Mouse (Mus musculus) neural tube, embryonic 12.5 days (tissue): ENCODE measurements around the gene Zranb3. TPM values are rescaled to one million over a fixed set of nuclear protein-coding genes. Genes with fewer than 3 reads are reported as not detected.
A peak's percentile ranks its signal among the peaks of the same experiment; 100 is the strongest.

Source experiments
- ATAC-seq: fragments of 200-750 bp; cut with Nextera tagmentation; 2 replicates; pipeline ENCODE4 v1.8.0; 2017; ENCODE audit warnings: low read depth, mild to moderate bottlenecking, moderate TSS enrichment, moderate library complexity; ENCODE audit not compliant: low FRiP score
- H3K27ac ChIP-seq: fragments of 300-500 bp; sonication (generic); 2 replicates; pipeline ENCODE4 v1.5.1; 2016
- H3K27me3 ChIP-seq: fragments of 300-500 bp; sonication (generic); replicated peaks from 2 replicates; pipeline ENCODE4 v1.6.1; 2016; ENCODE audit warnings: mild to moderate bottlenecking
- H3K36me3 ChIP-seq: fragments of 300-500 bp; sonication (generic); 2 replicates; pipeline ENCODE4 v1.6.1; 2016; ENCODE audit warnings: mild to moderate bottlenecking
- H3K4me1 ChIP-seq: fragments of 300-500 bp; sonication (generic); 2 replicates; pipeline ENCODE4 v1.6.1; 2016
- H3K4me2 ChIP-seq: fragments of 300-500 bp; sonication (generic); replicated peaks from 2 replicates; pipeline ENCODE4 v1.6.1; 2016; ENCODE audit warnings: mild to moderate bottlenecking
- H3K4me3 ChIP-seq: fragments of 300-500 bp; sonication (generic); 2 replicates; pipeline ENCODE4 v1.5.1; 2016
- H3K9ac ChIP-seq: fragments of 300-500 bp; sonication (generic); 2 replicates; pipeline ENCODE4 v1.6.1; 2016; ENCODE audit warnings: mild to moderate bottlenecking
- H3K9me3 ChIP-seq: fragments of 300-500 bp; sonication (generic); 2 replicates; pipeline ENCODE4 v1.6.1; 2016; ENCODE audit warnings: mild to moderate bottlenecking
- WGBS: fragments of 180-500 bp; shearing (Covaris S2); methylation state at CpG from one replicate; pipeline ENCODE4 v1.1.7; 2016; 5-methylcytosine and 5-hydroxymethylcytosine counted together
- polyA plus RNA-seq: library from polyadenylated mRNA; unstranded; fragments of >200 nt; fragmentation: Nextera tagmentation; extraction: Ambion mirVana; gene quantifications from 2 replicates; pipeline ENCODE4 v1.2.1, GENCODE M21; 2016

Zranb3 gene
- polyA plus RNA-seq, 1 experiment from 2014 or later: 8.4 TPM

DNA sequence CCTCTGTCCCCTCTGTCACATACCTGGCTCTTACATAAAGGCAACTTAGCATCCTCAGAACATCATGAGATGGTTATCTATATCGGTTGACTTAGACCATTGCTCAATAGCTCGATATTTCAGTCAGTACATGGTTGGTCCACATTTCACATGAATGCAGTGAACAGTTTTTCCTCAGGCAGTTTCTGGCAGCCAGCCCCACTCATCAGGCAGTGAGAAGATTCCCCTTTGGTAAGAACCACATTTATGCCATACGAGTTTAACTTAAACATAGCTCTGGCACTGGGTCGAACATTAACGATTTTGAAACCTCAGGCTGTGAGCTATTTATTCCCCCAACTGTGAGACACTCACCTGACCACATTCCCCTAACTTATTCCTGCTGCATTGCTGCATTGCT, 154.1 kb downstream of the Zranb3 start:
- Histone ChIP-seq H3K36me3 (peaks cover 21% of the 10 kb centered on the region), H3K27ac (no peak overlapping the region), H3K9ac (no peak overlapping the region), H3K9me3 (peaks cover 3% of the 10 kb centered on the region), H3K27me3 (no peaks in the 10 kb centered on the region), H3K4me2 (no peak overlapping the region), H3K4me1 (no peaks in the 10 kb centered on the region), H3K4me3 (no peak overlapping the region)
- WGBS: 95% methylated on average over 5 of the region's 5 CpGs
- ATAC-seq: no peak

DNA sequence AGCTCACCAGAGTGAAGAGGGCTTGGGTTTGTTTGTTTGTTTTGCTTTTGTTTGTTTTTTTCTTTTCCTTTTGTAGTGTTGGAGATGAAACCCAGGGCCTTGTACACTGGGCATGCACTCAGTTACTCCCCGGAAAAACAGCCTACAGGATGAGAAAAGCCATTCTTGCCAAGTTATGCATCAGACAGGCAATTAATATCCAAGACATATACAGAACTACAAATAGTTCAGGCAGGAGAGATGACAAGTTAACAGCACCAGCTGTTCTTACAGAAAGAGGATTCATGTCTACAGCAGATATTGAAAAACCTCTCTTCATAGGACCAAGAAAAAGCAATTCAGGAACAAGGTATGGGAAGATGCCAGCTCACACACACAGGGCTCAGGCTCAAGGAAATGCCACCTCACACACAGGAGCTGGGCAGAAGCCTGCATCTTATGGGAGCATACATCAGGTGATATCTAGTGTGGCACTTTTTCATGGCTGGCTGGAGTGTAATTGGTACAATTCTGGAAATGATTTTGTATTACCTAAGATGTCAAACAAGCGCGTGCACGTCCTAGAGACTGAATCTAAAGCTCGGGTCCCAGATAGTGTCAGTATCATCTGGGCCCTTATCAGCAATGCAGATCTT, 156.1 kb downstream of the Zranb3 start:
- 89% methylated on average over 5 of the region's 5 CpGs for WGBS
- Histone ChIP-seq H3K9me3 (peaks cover 3% of the 10 kb centered on the region), H3K27ac (no peak overlapping the region), H3K4me1 (no peaks in the 10 kb centered on the region), H3K4me2 (no peak overlapping the region), H3K27me3 (no peaks in the 10 kb centered on the region), H3K4me3 (no peak overlapping the region), H3K9ac (no peak overlapping the region), H3K36me3 (peaks cover 39% of the 10 kb centered on the region)
- no peak for ATAC-seq

DNA sequence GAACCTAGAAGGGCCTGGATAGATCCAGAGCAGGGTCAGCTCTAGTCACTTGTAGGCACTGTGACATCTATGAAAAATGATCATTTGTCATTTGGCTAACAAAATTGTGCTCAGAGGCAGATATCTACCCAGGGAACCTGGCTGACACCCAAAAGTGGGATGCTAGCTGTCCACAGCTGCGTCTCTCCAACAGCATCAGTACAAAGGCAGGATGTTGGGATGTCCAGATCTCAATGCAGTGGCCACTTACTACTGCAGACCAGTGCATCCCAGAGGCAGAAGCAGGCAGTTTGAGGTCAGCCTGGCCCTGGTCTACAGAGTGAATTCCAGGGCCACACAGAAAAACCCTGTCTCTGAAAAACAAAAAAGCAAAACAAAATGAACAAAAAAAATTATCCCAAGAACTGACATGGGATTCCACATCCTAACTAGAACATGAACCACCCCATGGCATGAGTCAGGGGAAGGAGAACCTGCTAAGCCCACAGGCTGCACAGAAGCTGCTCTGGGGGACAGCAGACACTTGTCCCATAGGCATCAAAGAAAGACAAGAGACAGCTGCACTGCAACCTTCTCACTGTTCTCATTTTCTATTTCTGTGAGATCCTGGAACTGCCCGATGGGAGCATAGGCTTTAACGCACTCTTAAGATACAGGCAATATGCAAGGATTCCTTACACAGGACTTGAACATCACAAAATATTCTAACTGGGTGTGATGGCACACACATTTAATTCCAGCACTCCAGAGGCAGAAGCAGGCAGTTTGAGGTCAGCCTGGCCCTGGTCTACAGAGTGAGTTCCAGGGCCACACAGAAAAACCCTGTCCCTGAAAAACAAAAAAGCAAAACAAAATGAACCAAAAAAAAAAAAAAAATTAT, 156.9 kb downstream of the Zranb3 start:
- Histone ChIP-seq H3K27ac (no peak overlapping the region), H3K36me3 (peaks cover 46% of the 10 kb centered on the region), H3K9me3 (peaks cover 3% of the 10 kb centered on the region), H3K27me3 (no peaks in the 10 kb centered on the region), H3K4me2 (no peak overlapping the region), H3K4me1 (no peaks in the 10 kb centered on the region), H3K4me3 (no peak overlapping the region), H3K9ac (no peak overlapping the region)
- no peak for ATAC-seq
- 95% methylated on average over 3 of the region's 3 CpGs for WGBS

DNA sequence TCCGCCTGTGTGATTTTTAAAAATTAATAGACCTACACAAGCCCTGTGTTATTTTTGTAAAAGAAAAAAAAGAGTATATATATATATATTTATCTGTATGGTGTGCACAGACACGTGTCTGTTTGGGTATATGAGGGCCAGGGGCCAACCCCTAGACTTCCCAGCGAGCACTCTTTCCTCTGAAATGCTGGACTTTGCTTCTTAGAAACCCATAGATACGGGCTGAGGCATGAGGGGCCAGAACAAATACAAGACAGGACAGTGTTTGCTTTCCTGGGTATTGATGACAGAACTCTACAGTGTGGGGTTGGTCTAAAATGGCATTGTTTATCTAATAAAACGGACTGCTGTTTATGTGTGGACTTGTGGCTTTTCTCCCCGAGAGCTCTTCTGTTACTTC, 159.3 kb downstream of the Zranb3 start:
- H3K9me3 ChIP-seq: peaks cover 3% of the 10 kb centered on the region
- H3K4me3 ChIP-seq: no peak overlapping the region
- H3K4me2 ChIP-seq: no peak overlapping the region
- 88% methylated on average over 6 of the region's 6 CpGs for WGBS
- no peaks in the 10 kb centered on the region for H3K4me1 ChIP-seq
- H3K9ac ChIP-seq: no peak overlapping the region
- no peak overlapping the region for H3K27ac ChIP-seq
- no peak for ATAC-seq
- peaks cover 70% of the 10 kb centered on the region for H3K36me3 ChIP-seq
- no peaks in the 10 kb centered on the region for H3K27me3 ChIP-seq

DNA sequence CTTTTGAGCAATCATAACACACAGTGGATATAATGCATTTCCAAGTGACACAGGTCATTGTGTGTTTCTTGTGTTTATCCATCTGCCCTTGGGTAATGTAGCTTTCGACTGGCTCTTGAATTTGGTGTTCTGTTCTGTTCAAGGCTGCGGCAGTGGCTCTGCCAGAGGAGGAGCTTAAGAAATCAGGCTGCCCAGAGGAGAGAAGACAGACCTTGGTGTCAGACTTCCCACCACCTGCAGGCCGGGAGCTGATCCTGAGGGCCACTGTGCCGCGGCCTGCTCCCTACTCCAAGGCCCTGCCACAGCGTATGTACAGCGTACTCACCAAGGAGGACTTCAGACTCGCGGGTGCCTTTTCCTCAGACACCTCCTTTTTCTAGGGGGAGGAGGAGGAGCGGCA, 160.6 kb downstream of the Zranb3 start:
- ATAC-seq: no peak
- Histone ChIP-seq H3K27me3 (no peaks in the 10 kb centered on the region), H3K4me3 (no peak overlapping the region), H3K9ac (no peak overlapping the region), H3K4me1 (no peaks in the 10 kb centered on the region), H3K9me3 (no peaks in the 10 kb centered on the region), H3K4me2 (no peak overlapping the region), H3K36me3 (peaks cover 77% of the 10 kb centered on the region), H3K27ac (no peak overlapping the region)
- 96% methylated on average over 10 of the region's 10 CpGs for WGBS

DNA sequence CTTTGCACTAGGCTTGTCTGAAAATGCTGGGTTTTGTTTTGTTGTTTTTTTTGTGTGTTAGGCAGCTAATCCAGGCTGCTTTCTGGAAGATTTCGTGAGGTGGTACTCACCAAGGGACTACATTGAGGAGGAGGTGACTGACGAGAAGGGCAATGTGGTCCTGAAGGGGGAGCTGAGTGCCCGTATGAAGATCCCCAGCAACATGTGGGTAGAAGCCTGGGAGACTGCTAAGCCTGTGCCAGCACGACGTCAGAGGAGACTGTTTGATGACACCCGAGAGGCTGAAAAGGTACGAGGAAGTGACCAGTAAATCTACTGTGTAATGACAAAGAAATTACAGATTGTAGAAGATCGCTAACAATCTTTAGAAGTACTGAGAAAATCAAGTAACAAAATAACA, 165.6 kb downstream of the Zranb3 start:
- WGBS: 84% methylated on average over 8 of the region's 8 CpGs
- no peak overlapping the region for H3K27ac ChIP-seq

DNA sequence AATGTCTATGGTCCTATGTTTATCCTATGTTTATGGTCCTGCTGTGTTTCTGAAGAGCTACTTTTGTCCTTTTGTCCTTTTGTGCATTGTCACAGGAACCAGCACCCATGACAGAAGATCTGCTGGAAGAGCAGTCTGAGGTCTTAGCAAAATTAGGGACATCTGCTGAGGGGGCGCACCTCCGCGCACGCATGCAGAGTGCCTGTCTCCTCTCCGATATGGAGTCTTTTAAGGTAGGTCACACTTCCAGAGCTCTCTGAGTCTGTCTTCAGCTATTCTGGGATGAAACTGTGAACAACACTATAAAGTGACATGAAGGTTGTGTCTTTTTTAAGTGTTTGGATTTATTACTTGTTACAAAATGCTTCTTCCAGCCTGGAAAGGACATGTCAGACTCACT, 168.5 kb downstream of the Zranb3 start:
- WGBS: 94% methylated on average over 5 of the region's 5 CpGs
- Histone ChIP-seq H3K36me3 (peaks cover 58% of the 10 kb centered on the region), H3K4me3 (no peak overlapping the region), H3K9me3 (no peaks in the 10 kb centered on the region), H3K4me1 (no peaks in the 10 kb centered on the region), H3K4me2 (no peak overlapping the region), H3K27me3 (no peaks in the 10 kb centered on the region), H3K27ac (no peak overlapping the region), H3K9ac (no peak overlapping the region)
- ATAC-seq: no peak

More for the DNA sequence above, 165.6 kb downstream of the Zranb3 start:
- H3K9ac ChIP-seq: no peak overlapping the region
- H3K27me3 ChIP-seq: no peaks in the 10 kb centered on the region
- H3K4me1 ChIP-seq: no peaks in the 10 kb centered on the region
- no peak overlapping the region for H3K4me3 ChIP-seq
- H3K4me2 ChIP-seq: no peak overlapping the region
- peaks cover 73% of the 10 kb centered on the region for H3K36me3 ChIP-seq
- H3K9me3 ChIP-seq: no peaks in the 10 kb centered on the region
- ATAC-seq: no peak

DNA sequence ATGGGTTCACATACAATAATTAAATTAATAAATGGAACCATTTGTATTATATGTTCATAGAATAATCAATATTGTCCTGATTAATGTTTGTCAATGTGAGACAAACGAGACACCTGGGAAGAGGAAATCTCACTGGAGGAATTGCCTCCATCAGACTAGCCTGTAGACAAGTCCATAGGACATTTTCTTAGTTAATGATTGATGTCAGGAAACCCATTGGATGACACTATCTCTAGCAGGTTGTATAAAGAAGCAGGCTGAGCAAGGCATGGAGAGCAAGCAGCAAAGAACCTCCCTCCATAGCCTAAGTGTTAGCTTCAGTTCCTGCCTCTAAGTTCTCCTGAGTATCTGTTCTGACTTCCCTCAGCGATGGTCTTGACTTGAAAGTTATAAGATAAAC, 169.4 kb downstream of the Zranb3 start:
- Histone ChIP-seq H3K27ac (no peak overlapping the region), H3K27me3 (no peaks in the 10 kb centered on the region), H3K4me2 (no peak overlapping the region), H3K4me1 (no peaks in the 10 kb centered on the region), H3K36me3 (peaks cover 54% of the 10 kb centered on the region), H3K4me3 (no peak overlapping the region), H3K9ac (no peak overlapping the region), H3K9me3 (no peaks in the 10 kb centered on the region)
- 94% methylated on average over 2 of the region's 2 CpGs for WGBS
- no peak for ATAC-seq

DNA sequence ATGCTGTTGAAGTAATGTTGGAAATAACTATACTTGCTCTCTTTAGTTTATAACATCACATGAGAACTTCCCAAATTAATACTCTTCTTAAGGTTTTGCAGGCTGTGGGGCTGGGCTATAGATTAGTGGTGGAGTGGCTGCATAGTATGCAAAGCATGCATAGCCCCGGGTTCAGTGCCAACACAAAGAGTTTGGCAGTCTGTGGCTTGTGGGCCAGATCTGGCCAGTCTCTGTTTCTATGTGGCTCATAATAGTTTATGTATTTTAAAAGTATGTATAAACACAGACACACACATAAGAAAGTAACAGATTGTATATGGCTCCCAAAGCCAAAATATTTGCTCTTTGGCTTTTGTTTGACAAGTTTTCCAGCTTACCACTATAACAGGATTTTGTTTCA, 187.0 kb downstream of the Zranb3 start:
- H3K4me1 ChIP-seq: no peaks in the 10 kb centered on the region

DNA sequence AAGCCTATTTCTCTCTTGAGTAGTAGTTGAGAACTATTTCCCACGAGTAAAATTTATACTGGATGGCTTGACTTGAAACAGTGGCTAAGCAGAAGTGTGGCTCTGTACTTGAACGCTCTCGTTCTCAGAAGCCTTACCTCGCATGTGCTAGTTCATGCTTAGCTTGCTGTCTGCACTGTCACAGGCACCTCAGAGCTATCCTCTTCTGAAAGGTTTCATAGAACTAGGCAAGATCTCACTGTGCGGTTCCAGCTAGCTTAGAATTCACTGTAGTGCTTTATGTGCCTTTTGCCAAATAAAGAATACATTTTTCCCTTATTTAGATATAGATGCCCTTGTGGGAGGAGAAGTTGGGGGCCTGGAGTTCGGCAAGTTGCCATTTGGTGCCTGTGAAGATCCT, 187.5 kb downstream of the Zranb3 start:
- Histone ChIP-seq H3K9ac (no peak overlapping the region), H3K4me1 (no peaks in the 10 kb centered on the region), H3K27me3 (no peaks in the 10 kb centered on the region), H3K4me3 (no peak overlapping the region), H3K27ac (no peak overlapping the region), H3K36me3 (peaks cover 12% of the 10 kb centered on the region), H3K9me3 (no peaks in the 10 kb centered on the region), H3K4me2 (no peak overlapping the region)
- no peak for ATAC-seq
- 92% methylated on average over 6 of the region's 6 CpGs for WGBS

More for the DNA sequence above, 187.0 kb downstream of the Zranb3 start:
- no peaks in the 10 kb centered on the region for H3K27me3 ChIP-seq
- peaks cover 13% of the 10 kb centered on the region for H3K36me3 ChIP-seq
- no peaks in the 10 kb centered on the region for H3K9me3 ChIP-seq
- no peak overlapping the region for H3K9ac ChIP-seq
- H3K4me3 ChIP-seq: no peak overlapping the region
- H3K4me2 ChIP-seq: no peak overlapping the region
- 88% methylated on average over 1 of the region's 1 CpGs for WGBS
- no peak for ATAC-seq
- H3K27ac ChIP-seq: no peak overlapping the region

DNA sequence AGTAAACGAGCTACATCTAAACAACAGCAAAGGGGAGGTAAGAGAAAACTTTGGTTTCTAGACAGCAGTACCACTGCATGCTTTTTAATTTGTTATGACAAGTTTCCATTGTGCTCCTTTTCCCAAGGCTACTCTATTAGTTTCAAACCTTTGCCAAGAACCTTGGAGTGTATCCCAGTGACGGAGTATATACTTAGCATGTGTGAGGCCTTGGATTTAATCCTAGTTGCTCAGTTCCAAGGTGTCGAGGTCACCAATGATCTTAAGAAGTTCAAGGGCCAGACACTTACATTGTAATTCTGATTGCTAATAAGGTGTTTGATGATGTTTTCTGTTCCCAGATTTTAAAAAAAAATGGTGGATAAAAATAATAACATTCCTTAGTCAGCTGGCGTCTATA, 189.7 kb downstream of the Zranb3 start:
- Histone ChIP-seq H3K27ac (no peak overlapping the region), H3K9ac (no peak overlapping the region), H3K4me1 (no peaks in the 10 kb centered on the region), H3K4me2 (no peak overlapping the region), H3K36me3 (peaks cover 6% of the 10 kb centered on the region), H3K9me3 (no peaks in the 10 kb centered on the region), H3K4me3 (no peak overlapping the region), H3K27me3 (no peaks in the 10 kb centered on the region)
- WGBS: 96% methylated on average over 4 of the region's 4 CpGs
- no peak for ATAC-seq

DNA sequence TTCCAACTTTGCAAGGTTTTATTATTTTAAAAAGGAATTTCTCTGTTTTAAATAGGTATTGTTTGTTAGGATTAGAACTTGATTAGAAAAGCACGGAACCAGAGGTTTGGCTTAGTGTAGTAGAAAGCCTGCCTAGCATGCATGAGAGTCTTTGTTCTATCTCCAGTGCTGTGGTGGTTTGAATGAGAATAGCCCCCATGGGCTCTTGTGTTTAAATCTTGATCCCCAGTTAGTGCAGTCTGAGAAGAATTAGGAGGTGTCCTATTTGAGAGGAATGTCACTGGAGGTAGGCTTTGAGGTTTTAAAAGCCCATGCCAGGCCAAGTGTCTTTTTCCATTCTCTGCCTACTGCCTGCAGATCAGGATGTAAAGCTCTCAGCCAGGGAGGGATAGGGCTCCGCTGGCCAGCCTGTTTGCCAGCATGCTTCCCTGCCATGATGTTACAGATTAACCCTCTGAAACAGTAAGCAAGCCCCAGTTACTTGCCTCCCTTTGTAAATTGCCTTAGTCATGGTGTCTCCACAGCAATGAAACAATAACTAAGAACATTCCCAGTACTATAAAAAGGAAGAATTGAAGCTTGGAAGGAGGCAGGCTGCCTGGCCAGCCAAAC, 198.0 kb downstream of the Zranb3 start:
- Histone ChIP-seq H3K36me3 (peaks cover 9% of the 10 kb centered on the region; the same call in 1 of the 2 replicates), H3K4me2 (no peak overlapping the region), H3K27ac (no peak overlapping the region), H3K4me1 (peaks cover 3% of the 10 kb centered on the region; the same call in 1 of the 2 replicates), H3K27me3 (no peaks in the 10 kb centered on the region), H3K9ac (no peak overlapping the region), H3K9me3 (no peaks in the 10 kb centered on the region), H3K4me3 (no peak overlapping the region)
- 0 out of 2 replicates have a peak, but pooled peaks have one; percentile 21 for ATAC-seq
- WGBS: 27% methylated on average over 2 of the region's 2 CpGs
